8 mouse cellular contexts compared by ENCODE assay signal in the genomic region with DNA sequence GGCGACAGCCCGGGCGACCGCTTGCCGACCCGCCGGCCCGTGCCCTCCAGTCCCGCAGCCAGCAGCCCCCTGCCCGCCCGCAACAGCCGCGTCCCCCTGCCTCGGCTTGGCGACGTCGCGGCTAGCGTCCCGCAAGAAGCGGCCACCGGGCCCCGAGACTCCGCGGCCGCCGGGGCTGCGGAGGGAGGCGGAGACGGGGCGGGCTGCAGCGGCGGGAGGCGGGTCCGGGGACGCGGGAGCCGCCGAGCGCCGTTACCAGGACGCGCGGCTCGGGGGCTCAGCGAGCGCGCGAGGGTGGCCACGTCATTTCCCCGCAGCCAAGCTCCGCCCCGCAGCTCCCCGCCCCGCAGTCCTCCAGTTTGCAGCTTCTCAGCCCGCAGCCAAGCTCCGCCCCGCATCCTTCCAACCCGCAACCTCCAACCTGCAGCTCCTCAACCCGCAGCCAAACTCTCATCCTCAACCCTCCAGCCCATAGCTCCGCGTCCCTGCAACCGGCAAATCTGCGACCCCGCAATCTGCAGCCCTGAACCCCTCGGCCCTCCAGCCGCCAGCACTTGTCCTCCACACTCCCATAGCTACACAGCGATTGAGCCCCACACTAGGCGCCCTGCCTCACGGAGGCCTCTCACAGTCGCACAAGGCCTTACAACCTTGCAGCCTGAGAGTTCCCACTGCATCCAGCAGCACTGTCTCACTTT. TPM values are rescaled to one million over a fixed set of nuclear protein-coding genes. Genes with fewer than 3 reads are reported as not detected.
DNase-seq lines count a peak whose midpoint lies in the region; ATAC-seq and TF ChIP-seq lines count a peak whose summit lies in the region.

TSS of gene Fam184a (minus strand) at position 169 of the 698 bp plus-strand sequence.

- no peak for ATAC-seq in G1E (ENCODE audit: extremely low read depth, insufficient number of reproducible peaks, low FRiP score, poor library complexity, severe bottlenecking)
- ATAC-seq in hematopoietic stem cell, adult 5-6 weeks (replicated peaks in 1 of 2; ENCODE audit: insufficient read depth in 1 of 2, low FRiP score in 2 of 2, low TSS enrichment in 1 of 2, low read depth in 1 of 2, poor library complexity in 2 of 2, severe bottlenecking in 2 of 2) = peak; percentile 79 to 83

- TF ChIP-seq POLR2A in lung, adult 2 months (IDR thresholded peaks at IDR 0.05; ENCODE audit: borderline replicate concordance, extremely low read depth, low read depth, low read length) = no peak

- 5% methylated on average over 66 of the region's 71 CpGs for WGBS in lung, adult 2 months

- no peaks in the 10 kb centered on the region for H3K36me3 ChIP-seq in G1E (replicated peaks)

- H3K4me3 ChIP-seq in G1E (ENCODE audit: low read depth, low read length) = no peak within 1 kb of the TSS
- H3K4me3 ChIP-seq in lung, adult 2 months (replicated peaks; ENCODE audit: extremely low read depth, low read depth, low read length) = peak within 1 kb of the TSS; percentile 78

- H3K9me3 ChIP-seq in G1E (replicated peaks) = peaks cover 13% of the 10 kb centered on the region

- H3K27me3 ChIP-seq in G1E (ENCODE audit: insufficient read depth, low read length) = no peaks in the 10 kb centered on the region

- DNase-seq in G1E (ENCODE audit: low spot score) = peak; percentile 1
- peak; percentile 93 for DNase-seq in cerebellum, adult 8-10 months
- peak; percentile 74 to 91 for DNase-seq in frontal cortex, adult 2 months (ENCODE audit: extremely low spot score in 1 of 2, low spot score in 1 of 2)
- DNase-seq in layer of hippocampus, adult 9-10 months (ENCODE audit: low spot score) = peak; percentile 44
- DNase-seq in lung, adult 2 months = peak; percentile 40
- DNase-seq in ovary, adult 18-20 months (ENCODE audit: low spot score) = peak; percentile 64
- DNase-seq in urinary bladder, adult 2 months (ENCODE audit: low spot score) = peak; percentile 37

- TF ChIP-seq CTCF in G1E (IDR thresholded peaks at IDR 0.05; ENCODE audit: low read depth, low read length) = no peak
- TF ChIP-seq CTCF in lung, adult 2 months (IDR thresholded peaks at IDR 0.05; ENCODE audit: insufficient read depth, low read length) = no peak

- H3K4me1 ChIP-seq in G1E (ENCODE audit: insufficient read depth, low read depth, low read length) = no peaks in the 10 kb centered on the region
- H3K4me1 ChIP-seq in lung, adult 2 months (ENCODE audit: control insufficient read depth, insufficient read depth, low read length) = no peaks in the 10 kb centered on the region

RNA-seq across cellular contexts. Expression of gene Fam184a, which starts in this region (rescaled TPM):
- not detected in 2 replicates for total RNA-seq in G1E (2014; fragmentation: Nextera tagmentation)
- 0.06 TPM in 1 of 2 replicates, not detected in the other for total RNA-seq in G1E (2017)
- polyA plus RNA-seq in G1E (2012) = not detected in 2 replicates
- 58.1 and 58.6 TPM in 2 replicates for polyA plus RNA-seq in frontal cortex, adult 2 months (2012; rRNA removed)
- 11.9 and 17.8 TPM in 2 replicates for total RNA-seq in hematopoietic stem cell, adult 5-6 weeks (2017)
- polyA plus RNA-seq in lung, adult 2 months (2012; rRNA removed) = 2.8 and 4.1 TPM in 2 replicates
- polyA plus RNA-seq in urinary bladder, adult 2 months (2012; rRNA removed) = 2.5 and 2.8 TPM in 2 replicates

Comparison
In these comparisons a context has a peak if more than half of its experiments do, and no peak if none do; other contexts are left out.
1. RNA of gene Fam184a (total RNA-seq): 11.9 to 17.8 TPM in hematopoietic stem cell, adult 5-6 weeks; 0.06 TPM in G1E; every median in the first group is over 10 times any median in the second.
2. RNA of gene Fam184a (polyA plus RNA-seq): 58.1 to 58.6 TPM in frontal cortex, adult 2 months; 2.8 to 4.1 TPM in lung, adult 2 months, 2.5 to 2.8 TPM in urinary bladder, adult 2 months and not detected in G1E; every median in the first group is over 10 times any median in the second.
3. Peak in DNase-seq in G1E; RNA of the gene not detected or under 1 TPM.
4. DNase-seq: peak in every context shown above with its lines; median percentile 93 in cerebellum, adult 8-10 months; 82 in frontal cortex, adult 2 months; 64 in ovary, adult 18-20 months; 44 in layer of hippocampus, adult 9-10 months; 40 in lung, adult 2 months; 37 in urinary bladder, adult 2 months; 1 in G1E.